Mouse (Mus musculus): ENCODE data around the gene Acsbg2. TPM values are rescaled to one million over a fixed set of nuclear protein-coding genes. Genes with fewer than 3 reads are reported as not detected.
"Not testable (repeated sequence)": the region's sequence is repeated elsewhere in the genome, so short reads cannot be mapped to it uniquely, and the experiment has no call there.

The Acsbg2 gene
- polyA plus RNA-seq (2015; fragmentation: Nextera tagmentation; extraction: Ambion mirVana): 0.04 TPM in 1 of 2 replicates, not detected in the other

GRCm38 (mm10) chr17:56874237-56874636 lies at the start of gene Acsbg2:
Gene Acsbg2, minus strand, starts transcription at chr17:56874447.
- no peak for DNase-seq (ENCODE audit: low spot score)
- Histone ChIP-seq H3K27ac (replicated peaks) (no peak within 1 kb of the TSS), H3K4me1 (replicated peaks; ENCODE audit: control insufficient read depth, insufficient read depth) (no peaks in the 10 kb centered on the region), H3K4me3 (ENCODE audit: low read depth, low read length) (no peak within 1 kb of the TSS), H3K9me3 (ENCODE audit: control insufficient read depth, low read length) (no peaks in the 10 kb centered on the region), H3K4me2 (replicated peaks; ENCODE audit: low read depth) (no peak within 1 kb of the TSS), H3K36me3 (ENCODE audit: control insufficient read depth, insufficient read depth, low read length) (no peaks in the 10 kb centered on the region), H3K9ac (ENCODE audit: low read length) (no peak within 1 kb of the TSS), H3K27me3 (ENCODE audit: control insufficient read depth, insufficient read depth, low read length) (no peaks in the 10 kb centered on the region)
- no peak for ATAC-seq (ENCODE audit: low FRiP score, low TSS enrichment)
- TF ChIP-seq EP300 (optimal IDR thresholded peaks at IDR 0.05) (no peak), CTCF (IDR thresholded peaks at IDR 0.05; ENCODE audit: low read depth) (no peak)
- 89% methylated on average over 2 of the region's 2 CpGs for WGBS

GRCm38 (mm10) chr17:56919725-56920124 lies 45.5 kb upstream of the Acsbg2 start:
- Histone ChIP-seq H3K4me3 (ENCODE audit: low read depth, low read length) (no peak overlapping the region), H3K9ac (ENCODE audit: low read length) (no peak overlapping the region), H3K27me3 (ENCODE audit: control insufficient read depth, insufficient read depth, low read length) (no peaks in the 10 kb centered on the region), H3K27ac (replicated peaks) (no peak overlapping the region), H3K4me1 (replicated peaks; ENCODE audit: control insufficient read depth, insufficient read depth) (no peaks in the 10 kb centered on the region), H3K4me2 (replicated peaks; ENCODE audit: low read depth) (no peak overlapping the region), H3K9me3 (ENCODE audit: control insufficient read depth, low read length) (no peaks in the 10 kb centered on the region), H3K36me3 (ENCODE audit: control insufficient read depth, insufficient read depth, low read length) (peaks cover 5% of the 10 kb centered on the region; the same call in 1 of the 2 replicates)
- 85% methylated on average over 3 of the region's 3 CpGs for WGBS
- no peak for TF ChIP-seq CTCF (IDR thresholded peaks at IDR 0.05; ENCODE audit: low read depth)
- no peak for TF ChIP-seq EP300 (optimal IDR thresholded peaks at IDR 0.05)
- DNase-seq (ENCODE audit: low spot score): no peak
- ATAC-seq (ENCODE audit: low FRiP score, low TSS enrichment): no peak

- 81% methylated on average over 2 of the region's 2 CpGs for WGBS
- ATAC-seq (ENCODE audit: low FRiP score, low TSS enrichment) (no peak), DNase-seq (ENCODE audit: low spot score) (no peak)
- no peaks in the 10 kb centered on the region for H3K9me3 ChIP-seq (ENCODE audit: control insufficient read depth, low read length)
- peaks cover 5% of the 10 kb centered on the region; the same call in 1 of the 2 replicates for H3K36me3 ChIP-seq (ENCODE audit: control insufficient read depth, insufficient read depth, low read length)
- H3K9ac ChIP-seq (ENCODE audit: low read length): no peak overlapping the region
- no peaks in the 10 kb centered on the region for H3K27me3 ChIP-seq (ENCODE audit: control insufficient read depth, insufficient read depth, low read length)
- H3K4me3 ChIP-seq (ENCODE audit: low read depth, low read length): no peak overlapping the region
- TF ChIP-seq EP300 (optimal IDR thresholded peaks at IDR 0.05) (no peak), CTCF (IDR thresholded peaks at IDR 0.05; ENCODE audit: low read depth) (no peak)
- H3K4me2 ChIP-seq (replicated peaks; ENCODE audit: low read depth): no peak overlapping the region
- H3K4me1 ChIP-seq (replicated peaks; ENCODE audit: control insufficient read depth, insufficient read depth): no peaks in the 10 kb centered on the region
- no peak overlapping the region for H3K27ac ChIP-seq (replicated peaks)
Observed at GRCm38 (mm10) chr17:56917166-56917565, 42.9 kb upstream of the Acsbg2 start.

GRCm38 (mm10) chr17:56913444-56913843 lies 39.2 kb upstream of the Acsbg2 start:
- ATAC-seq (ENCODE audit: low FRiP score, low TSS enrichment): no peak
- TF ChIP-seq CTCF (IDR thresholded peaks at IDR 0.05; ENCODE audit: low read depth) (no peak), EP300 (optimal IDR thresholded peaks at IDR 0.05) (no peak)
- Histone ChIP-seq H3K9ac (ENCODE audit: low read length) (no peak overlapping the region), H3K4me1 (replicated peaks; ENCODE audit: control insufficient read depth, insufficient read depth) (no peaks in the 10 kb centered on the region), H3K9me3 (ENCODE audit: control insufficient read depth, low read length) (no peaks in the 10 kb centered on the region), H3K27ac (replicated peaks) (no peak overlapping the region), H3K4me2 (replicated peaks; ENCODE audit: low read depth) (no peak overlapping the region), H3K36me3 (ENCODE audit: control insufficient read depth, insufficient read depth, low read length) (peaks cover 5% of the 10 kb centered on the region; the same call in 1 of the 2 replicates), H3K27me3 (ENCODE audit: control insufficient read depth, insufficient read depth, low read length) (no peaks in the 10 kb centered on the region), H3K4me3 (ENCODE audit: low read depth, low read length) (no peak overlapping the region)
- DNase-seq (ENCODE audit: low spot score): no peak

- Histone ChIP-seq H3K36me3 (ENCODE audit: control insufficient read depth, insufficient read depth, low read length) (peaks cover 5% of the 10 kb centered on the region; the same call in 1 of the 2 replicates), H3K9ac (ENCODE audit: low read length) (no peak overlapping the region), H3K27ac (replicated peaks) (no peak overlapping the region), H3K9me3 (ENCODE audit: control insufficient read depth, low read length) (no peaks in the 10 kb centered on the region), H3K4me2 (replicated peaks; ENCODE audit: low read depth) (no peak overlapping the region), H3K4me1 (replicated peaks; ENCODE audit: control insufficient read depth, insufficient read depth) (peaks cover under 1% of the 10 kb centered on the region; the same call in 1 of the 2 replicates), H3K27me3 (ENCODE audit: control insufficient read depth, insufficient read depth, low read length) (no peaks in the 10 kb centered on the region), H3K4me3 (ENCODE audit: low read depth, low read length) (no peak overlapping the region)
- 89% methylated on average over 3 of the region's 3 CpGs for WGBS
- DNase-seq (ENCODE audit: low spot score) (no peak), ATAC-seq (ENCODE audit: low FRiP score, low TSS enrichment) (no peak)
- no peak for TF ChIP-seq CTCF (IDR thresholded peaks at IDR 0.05; ENCODE audit: low read depth)
Observed at GRCm38 (mm10) chr17:56913023-56913422, 38.8 kb upstream of the Acsbg2 start.

GRCm38 (mm10) chr17:56909764-56910163 lies 35.5 kb upstream of the Acsbg2 start:
- not testable (repeated sequence) for H3K4me1 ChIP-seq (replicated peaks; ENCODE audit: control insufficient read depth, insufficient read depth); H3K27ac ChIP-seq (replicated peaks); H3K9me3 ChIP-seq (ENCODE audit: control insufficient read depth, low read length); H3K27me3 ChIP-seq (ENCODE audit: control insufficient read depth, insufficient read depth, low read length); H3K4me3 ChIP-seq (ENCODE audit: low read depth, low read length); H3K4me2 ChIP-seq (replicated peaks; ENCODE audit: low read depth); H3K36me3 ChIP-seq (ENCODE audit: control insufficient read depth, insufficient read depth, low read length); H3K9ac ChIP-seq (ENCODE audit: low read length)
- DNase-seq (ENCODE audit: low spot score): peak; percentile 47
- 0 out of 2 replicates have a peak, but pooled peaks have one; percentile 31 for ATAC-seq (ENCODE audit: low FRiP score, low TSS enrichment)
- WGBS: 64% methylated on average over 2 of the region's 2 CpGs
- TF ChIP-seq CTCF (IDR thresholded peaks at IDR 0.05; ENCODE audit: low read depth): peak; percentile 43

Data from stomach, postnatal 0 days (tissue).